Mouse (Mus musculus): Measurements from ENCODE around the gene Cass4. TPM values are rescaled to one million over a fixed set of nuclear protein-coding genes. Genes with fewer than 3 reads are reported as not detected.

Cass4 gene
- total and polyA plus RNA-seq, 2 experiments from 2014 or later, result 0.16 to 0.21 TPM

GRCm38 (mm10) chr2:172460647-172461046 lies 67.1 kb downstream of the Cass4 start:
- Histone ChIP-seq H3K4me3 (ENCODE audit: low read length) (no peak overlapping the region), H3K4me2 (ENCODE audit: low read depth, low read length) (no peak overlapping the region), H3K27me3 (ENCODE audit: insufficient read depth, low read length) (no peaks in the 10 kb centered on the region), H3K9ac (replicated peaks; ENCODE audit: low read length) (no peak overlapping the region), H3K27ac (no peak overlapping the region), H3K9me3 (ENCODE audit: low read length) (no peaks in the 10 kb centered on the region), H3K36me3 (ENCODE audit: insufficient read depth, low read length) (peaks cover 26% of the 10 kb centered on the region), H3K4me1 (ENCODE audit: insufficient read depth, low read length) (no peaks in the 10 kb centered on the region)
- no peak for DNase-seq (ENCODE audit: low spot score)
- no peak for TF ChIP-seq CTCF (IDR thresholded peaks at IDR 0.05; ENCODE audit: low read depth)
- no peak for ATAC-seq
- WGBS, result 83% methylated on average over 2 of the region's 2 CpGs

- no peak for ATAC-seq
- no peak overlapping the region for H3K27ac ChIP-seq
- WGBS, result 92% methylated on average over 4 of the region's 4 CpGs
- H3K9me3 ChIP-seq (ENCODE audit: low read length), result no peaks in the 10 kb centered on the region
- H3K36me3 ChIP-seq (ENCODE audit: insufficient read depth, low read length), result peaks cover 39% of the 10 kb centered on the region
- H3K9ac ChIP-seq (replicated peaks; ENCODE audit: low read length), result no peak overlapping the region
- H3K27me3 ChIP-seq (ENCODE audit: insufficient read depth, low read length), result no peaks in the 10 kb centered on the region
- DNase-seq (ENCODE audit: low spot score), result no peak
- TF ChIP-seq CTCF (IDR thresholded peaks at IDR 0.05; ENCODE audit: low read depth), result no peak
- no peak overlapping the region for H3K4me2 ChIP-seq (ENCODE audit: low read depth, low read length)
- H3K4me1 ChIP-seq (ENCODE audit: insufficient read depth, low read length), result no peaks in the 10 kb centered on the region
- H3K4me3 ChIP-seq (ENCODE audit: low read length), result no peak overlapping the region
These were observed 69.2 kb downstream of the Cass4 start for GRCm38 (mm10) chr2:172462813-172463212.

- H3K36me3 ChIP-seq (ENCODE audit: insufficient read depth, low read length), result peaks cover 53% of the 10 kb centered on the region
- no peak overlapping the region for H3K4me2 ChIP-seq (ENCODE audit: low read depth, low read length)
- DNase-seq (ENCODE audit: low spot score) (no peak), ATAC-seq (no peak)
- no peak overlapping the region for H3K27ac ChIP-seq
- H3K9me3 ChIP-seq (ENCODE audit: low read length), result no peaks in the 10 kb centered on the region
- no peaks in the 10 kb centered on the region for H3K27me3 ChIP-seq (ENCODE audit: insufficient read depth, low read length)
- WGBS, result 66% methylated on average over 11 of the region's 11 CpGs
- no peaks in the 10 kb centered on the region for H3K4me1 ChIP-seq (ENCODE audit: insufficient read depth, low read length)
- no peak overlapping the region for H3K9ac ChIP-seq (replicated peaks; ENCODE audit: low read length)
- TF ChIP-seq CTCF (IDR thresholded peaks at IDR 0.05; ENCODE audit: low read depth), result no peak
- no peak overlapping the region for H3K4me3 ChIP-seq (ENCODE audit: low read length)
These were observed 73.0 kb downstream of the Cass4 start for GRCm38 (mm10) chr2:172466427-172467132.

GRCm38 (mm10) chr2:172467206-172467605 lies 73.6 kb downstream of the Cass4 start:
- Histone ChIP-seq H3K9me3 (ENCODE audit: low read length) (no peaks in the 10 kb centered on the region), H3K9ac (replicated peaks; ENCODE audit: low read length) (no peak overlapping the region), H3K27ac (no peak overlapping the region), H3K4me3 (ENCODE audit: low read length) (no peak overlapping the region), H3K36me3 (ENCODE audit: insufficient read depth, low read length) (peaks cover 51% of the 10 kb centered on the region), H3K4me2 (ENCODE audit: low read depth, low read length) (no peak overlapping the region), H3K27me3 (ENCODE audit: insufficient read depth, low read length) (no peaks in the 10 kb centered on the region), H3K4me1 (ENCODE audit: insufficient read depth, low read length) (no peaks in the 10 kb centered on the region)
- DNase-seq (ENCODE audit: low spot score) (no peak), ATAC-seq (no peak)
- WGBS, result 93% methylated on average over 5 of the region's 5 CpGs
- no peak for TF ChIP-seq CTCF (IDR thresholded peaks at IDR 0.05; ENCODE audit: low read depth)

GRCm38 (mm10) chr2:172468346-172468819 lies 74.8 kb downstream of the Cass4 start:
- H3K9ac ChIP-seq (replicated peaks; ENCODE audit: low read length), result no peak overlapping the region
- 0 out of 2 replicates have a peak overlapping the region, but pooled peaks have one; percentile 17 for H3K27ac ChIP-seq
- H3K9me3 ChIP-seq (ENCODE audit: low read length), result no peaks in the 10 kb centered on the region
- WGBS, result 42% methylated on average over 11 of the region's 11 CpGs
- ATAC-seq (peak; percentile 87), DNase-seq (ENCODE audit: low spot score) (peak; percentile 92)
- peaks cover 44% of the 10 kb centered on the region for H3K36me3 ChIP-seq (ENCODE audit: insufficient read depth, low read length)
- no peaks in the 10 kb centered on the region for H3K4me1 ChIP-seq (ENCODE audit: insufficient read depth, low read length)
- TF ChIP-seq CTCF (IDR thresholded peaks at IDR 0.05; ENCODE audit: low read depth), result no peak
- no peak overlapping the region for H3K4me3 ChIP-seq (ENCODE audit: low read length)
- no peak overlapping the region for H3K4me2 ChIP-seq (ENCODE audit: low read depth, low read length)
- H3K27me3 ChIP-seq (ENCODE audit: insufficient read depth, low read length), result no peaks in the 10 kb centered on the region

GRCm38 (mm10) chr2:172472318-172472717 lies 78.7 kb downstream of the Cass4 start, which contains the start of gene Fam209:
TSS of gene Fam209 (plus strand) at chr2:172472520.
- Histone ChIP-seq H3K27me3 (ENCODE audit: insufficient read depth, low read length) (no peaks in the 10 kb centered on the region), H3K36me3 (ENCODE audit: insufficient read depth, low read length) (peaks cover 16% of the 10 kb centered on the region; the same call in 1 of the 2 replicates), H3K9me3 (ENCODE audit: low read length) (no peaks in the 10 kb centered on the region), H3K4me3 (ENCODE audit: low read length) (no peak within 1 kb of the TSS), H3K27ac (no peak within 1 kb of the TSS), H3K4me1 (ENCODE audit: insufficient read depth, low read length) (no peaks in the 10 kb centered on the region), H3K4me2 (ENCODE audit: low read depth, low read length) (no peak within 1 kb of the TSS), H3K9ac (replicated peaks; ENCODE audit: low read length) (no peak within 1 kb of the TSS)
- no peak for TF ChIP-seq CTCF (IDR thresholded peaks at IDR 0.05; ENCODE audit: low read depth)
- DNase-seq (ENCODE audit: low spot score), result peak; percentile 11
- 75% methylated on average over 11 of the region's 11 CpGs for WGBS
- no peak for ATAC-seq

GRCm38 (mm10) chr2:172473591-172473990 lies 80.0 kb downstream of the Cass4 start:
- DNase-seq (ENCODE audit: low spot score), result peak; percentile 51
- Histone ChIP-seq H3K4me3 (ENCODE audit: low read length) (no peak overlapping the region), H3K9me3 (ENCODE audit: low read length) (no peaks in the 10 kb centered on the region), H3K9ac (replicated peaks; ENCODE audit: low read length) (no peak overlapping the region), H3K4me1 (ENCODE audit: insufficient read depth, low read length) (no peaks in the 10 kb centered on the region), H3K4me2 (ENCODE audit: low read depth, low read length) (no peak overlapping the region), H3K36me3 (ENCODE audit: insufficient read depth, low read length) (peaks cover 11% of the 10 kb centered on the region; the same call in 1 of the 2 replicates), H3K27me3 (ENCODE audit: insufficient read depth, low read length) (no peaks in the 10 kb centered on the region), H3K27ac (no peak overlapping the region)
- WGBS, result 41% methylated on average over 8 of the region's 8 CpGs
- ATAC-seq, result no peak
- TF ChIP-seq CTCF (IDR thresholded peaks at IDR 0.05; ENCODE audit: low read depth), result no peak
